Mouse (Mus musculus): ENCODE measurements at regions not wholly inside any gene's neighbourhood (a gene's known extent, or its start where the extent isn't known, plus 50 kb on each side); places are given as distances from the start of the nearest gene placed in this dataset.

DNA sequence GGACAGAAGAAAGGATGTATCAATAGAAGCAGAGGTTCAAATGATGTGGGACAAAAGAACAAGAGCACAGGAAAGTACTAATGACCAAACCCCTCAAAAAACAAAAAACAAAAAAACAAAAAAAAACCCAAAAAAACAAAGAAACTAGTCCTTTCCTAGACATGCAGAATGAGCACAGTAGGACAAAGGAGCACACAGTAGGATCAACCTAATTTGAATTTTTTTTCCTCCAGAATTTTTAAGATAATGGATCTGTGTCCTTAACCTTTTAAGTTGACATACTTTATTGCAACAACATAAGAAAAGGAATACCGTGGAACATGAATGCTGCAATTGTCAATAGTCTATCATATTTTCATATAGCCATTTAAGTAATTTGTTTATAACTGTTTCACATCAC is 370.2 kb upstream of the Dach1 start:
- in situ Hi-C loops (cut with MboI, MseI), result no loop called here

GRCm38 (mm10) chr14:98538267-98538666 is 368.7 kb upstream of the Dach1 start:
- in situ Hi-C loops (cut with MboI, MseI), result no loop called here

DNA sequence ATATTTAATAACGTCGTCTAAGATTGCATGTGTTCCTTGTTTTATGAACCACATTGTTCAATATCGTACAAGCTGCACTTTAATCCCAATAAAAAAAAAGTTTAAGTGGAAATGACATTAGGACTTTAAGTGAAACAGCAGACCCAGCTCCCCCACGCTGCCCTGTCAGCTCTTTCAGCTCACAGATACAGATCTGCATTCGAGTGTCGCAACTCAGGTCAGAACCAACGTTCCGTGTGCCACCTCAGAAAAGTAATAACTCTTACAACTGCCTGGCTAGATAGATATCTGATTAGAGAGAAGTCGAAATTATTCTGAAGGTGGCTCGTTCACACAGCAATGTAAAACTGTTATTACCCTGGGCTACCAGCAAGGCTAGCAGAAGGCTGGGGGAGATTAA is 364.0 kb upstream of the Dach1 start:
- in situ Hi-C loops (cut with MboI, MseI), result no loop called here

DNA sequence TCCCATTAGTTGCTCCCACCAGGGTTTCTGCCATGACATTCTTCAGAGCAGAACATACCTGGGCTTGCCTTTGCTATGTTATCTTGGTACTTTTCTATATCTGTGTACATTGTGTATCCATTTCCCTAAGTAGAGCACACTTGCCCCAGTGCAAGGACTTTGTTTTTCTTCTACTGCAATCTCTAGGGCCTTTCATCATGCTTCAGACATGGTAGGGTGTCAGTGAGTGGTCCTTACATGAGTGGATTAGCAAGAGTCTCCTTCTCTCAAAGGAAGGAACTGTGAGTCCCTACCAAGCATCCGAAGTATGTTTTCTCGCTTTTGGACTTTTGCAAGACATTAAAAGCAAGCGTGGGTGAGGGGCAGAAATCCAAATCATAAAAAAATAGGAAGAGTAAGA is 351.4 kb upstream of the Dach1 start:
- in situ Hi-C loops (cut with MboI, MseI), result no loop called here

DNA sequence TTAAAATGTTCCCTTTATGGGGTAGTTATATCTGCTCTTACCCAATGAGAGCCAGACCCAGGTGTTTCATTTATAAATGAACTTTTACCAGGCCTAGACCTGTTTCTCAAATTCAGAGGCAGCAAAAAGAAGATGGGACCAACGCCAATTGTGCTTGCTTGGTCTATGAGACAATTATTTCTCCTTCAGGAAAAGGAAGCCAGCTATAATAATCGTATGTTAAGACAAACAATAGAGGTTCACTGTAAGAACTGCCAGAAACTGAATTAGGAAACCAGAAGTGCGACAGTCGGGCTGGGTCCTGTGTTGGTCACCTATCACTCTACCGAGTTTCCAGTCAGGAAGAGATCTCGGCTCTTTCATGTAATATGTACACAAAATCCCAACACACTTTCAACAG is 335.8 kb upstream of the Dach1 start:
- in situ Hi-C loops (cut with MboI, MseI), result no loop called here

DNA sequence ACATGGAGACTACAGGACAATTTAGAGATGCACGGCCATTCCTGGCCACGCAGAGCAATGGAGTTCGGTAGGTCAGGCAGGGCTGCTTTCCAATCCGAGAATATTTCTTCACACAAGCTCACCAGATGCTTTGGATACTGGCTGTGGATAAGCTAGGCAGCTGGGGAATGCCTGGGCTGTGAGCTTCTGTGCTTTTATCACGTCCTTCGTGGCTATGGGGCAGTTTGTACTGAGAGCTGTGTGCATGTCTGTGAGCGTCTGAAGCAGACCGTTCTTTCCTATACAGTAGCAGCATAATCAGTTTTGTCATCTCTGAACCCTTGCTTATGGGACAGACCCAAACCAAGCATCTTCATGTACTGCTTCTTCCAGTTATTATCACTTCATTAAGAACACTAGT is 307.9 kb upstream of the Dach1 start:
- in situ Hi-C loops (cut with MboI, MseI), result no loop called here

- in situ Hi-C loops (cut with MboI, MseI), result no loop called here
Measured at GRCm38 (mm10) chr14:98471803-98472509, 302.4 kb upstream of the Dach1 start.

GRCm38 (mm10) chr14:98454461-98454860 is 284.9 kb upstream of the Dach1 start:
- in situ Hi-C loops (cut with MboI, MseI), result no loop called here

DNA sequence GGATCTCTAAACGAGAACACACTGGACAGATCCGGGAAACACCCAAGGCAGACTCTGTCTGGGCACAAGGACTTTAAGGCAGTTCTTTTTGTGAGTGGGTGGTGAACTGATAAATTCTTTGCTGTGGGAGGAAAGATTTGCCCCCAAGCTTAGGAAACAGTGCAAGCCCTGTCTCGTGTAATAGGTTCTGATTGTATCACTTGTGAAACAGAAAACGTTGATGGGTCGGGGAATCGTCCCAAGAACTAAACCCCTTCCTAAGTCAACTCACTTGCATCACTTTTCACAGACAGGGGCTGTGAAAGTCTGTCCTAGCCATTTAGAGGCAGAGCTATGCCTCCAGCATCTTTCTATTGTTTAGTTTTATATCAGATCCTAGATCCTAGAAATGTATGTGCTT is 282.6 kb upstream of the Dach1 start:
- in situ Hi-C loops (cut with MboI, MseI), result no loop called here

- in situ Hi-C loops (cut with MboI, MseI), result no loop called here
Measured at GRCm38 (mm10) chr14:98449568-98449967, 280.0 kb upstream of the Dach1 start.

DNA sequence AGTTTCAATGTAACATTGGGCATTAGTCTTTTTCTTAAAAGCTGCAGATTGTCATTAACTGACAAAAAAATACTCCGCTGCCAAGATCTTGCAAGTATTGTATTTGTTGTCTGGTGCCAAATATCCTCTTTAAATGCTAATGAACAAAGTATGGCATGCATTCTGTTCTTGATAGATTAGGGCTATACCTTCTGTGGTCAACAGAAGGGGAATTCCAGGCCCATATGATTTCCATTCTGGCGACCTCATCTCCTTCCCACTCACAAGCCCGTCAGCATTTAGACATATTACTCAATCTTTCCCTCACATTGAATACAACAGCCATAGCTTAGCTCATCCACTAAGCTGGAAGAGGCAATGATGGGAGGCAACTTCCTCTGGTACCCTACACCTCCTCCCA is 272.8 kb upstream of the Dach1 start:
- in situ Hi-C loops (cut with MboI, MseI), result no loop called here

GRCm38 (mm10) chr14:98441954-98442353 is 272.4 kb upstream of the Dach1 start:
- in situ Hi-C loops (cut with MboI, MseI), result no loop called here

GRCm38 (mm10) chr14:98431959-98432358 is 262.4 kb upstream of the Dach1 start:
- in situ Hi-C loops (cut with MboI, MseI), result no loop called here

- in situ Hi-C loops (cut with MboI, MseI), result no loop called here
Measured at GRCm38 (mm10) chr14:98417719-98418118, 248.2 kb upstream of the Dach1 start.

DNA sequence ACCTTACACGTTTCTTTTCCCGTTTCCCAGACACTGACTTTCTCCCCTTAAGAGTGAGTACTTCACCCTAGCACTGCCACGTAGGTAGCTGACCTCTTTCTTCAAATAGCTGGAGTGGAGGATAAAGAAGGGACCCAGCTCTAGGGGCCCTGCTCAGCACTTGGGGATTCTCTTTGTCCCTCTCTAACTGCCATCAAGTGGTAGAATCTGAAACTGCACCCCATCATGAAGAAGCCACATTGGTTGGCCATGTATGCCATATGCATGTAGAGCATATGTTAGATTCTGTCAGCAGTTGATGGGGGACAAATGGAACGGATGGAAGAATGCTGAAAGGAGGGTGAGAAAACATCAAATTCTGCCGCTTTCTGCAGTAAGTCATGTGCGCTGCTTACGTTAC is 244.6 kb upstream of the Dach1 start:
- in situ Hi-C loops (cut with MboI, MseI), result no loop called here

DNA sequence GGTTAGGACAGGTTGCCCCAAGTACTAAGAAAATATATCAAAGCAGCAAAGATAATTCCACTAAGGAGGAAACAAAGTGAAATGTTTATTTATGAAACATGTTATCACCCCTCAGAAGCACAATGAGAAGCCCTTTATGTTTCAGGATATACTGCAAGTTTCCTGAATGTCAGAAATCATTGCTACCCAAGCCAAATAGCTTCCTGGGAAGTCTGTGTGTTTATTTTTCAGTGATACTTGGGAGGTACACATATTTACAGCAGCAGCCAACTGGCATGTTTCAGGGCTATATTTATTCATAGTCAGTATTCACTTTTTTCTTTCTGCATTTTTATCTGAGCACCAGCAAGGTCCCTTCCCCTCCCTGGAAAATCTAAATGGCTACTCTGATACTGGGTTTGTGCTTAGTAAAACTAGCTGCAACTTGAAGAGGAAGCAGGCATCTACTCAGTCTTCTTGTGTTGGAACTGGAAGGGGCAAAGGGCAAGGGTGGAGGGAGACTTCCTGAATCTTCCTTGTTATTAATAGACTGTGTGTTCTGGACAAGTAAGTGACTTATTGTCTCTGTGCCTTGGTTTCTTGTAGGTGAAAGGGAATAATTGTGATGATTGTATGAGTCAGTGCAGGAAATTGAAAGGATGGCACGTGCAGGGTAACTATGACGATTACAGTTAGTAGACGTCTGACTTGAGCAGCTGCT is 236.5 kb upstream of the Dach1 start:
- in situ Hi-C loops (cut with MboI, MseI), result no loop called here

DNA sequence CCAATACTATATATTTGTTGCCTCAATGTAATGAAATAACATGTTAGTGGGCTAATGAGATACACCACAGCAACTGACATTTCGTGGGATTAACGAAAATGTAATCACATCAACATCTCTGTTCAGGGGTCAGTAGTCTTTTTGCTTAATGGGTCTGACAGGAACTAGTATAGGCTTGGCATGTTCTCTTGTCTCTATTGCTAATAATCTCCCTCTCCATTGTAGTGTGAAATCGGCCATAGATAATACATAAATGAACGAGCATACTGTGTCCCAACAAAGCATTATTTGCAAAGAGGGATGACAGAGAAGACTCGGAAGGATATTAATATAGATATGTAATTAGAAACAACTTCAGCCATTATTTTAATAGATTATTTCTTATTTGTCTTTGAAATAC is 234.5 kb upstream of the Dach1 start:
- in situ Hi-C loops (cut with MboI, MseI), result no loop called here

DNA sequence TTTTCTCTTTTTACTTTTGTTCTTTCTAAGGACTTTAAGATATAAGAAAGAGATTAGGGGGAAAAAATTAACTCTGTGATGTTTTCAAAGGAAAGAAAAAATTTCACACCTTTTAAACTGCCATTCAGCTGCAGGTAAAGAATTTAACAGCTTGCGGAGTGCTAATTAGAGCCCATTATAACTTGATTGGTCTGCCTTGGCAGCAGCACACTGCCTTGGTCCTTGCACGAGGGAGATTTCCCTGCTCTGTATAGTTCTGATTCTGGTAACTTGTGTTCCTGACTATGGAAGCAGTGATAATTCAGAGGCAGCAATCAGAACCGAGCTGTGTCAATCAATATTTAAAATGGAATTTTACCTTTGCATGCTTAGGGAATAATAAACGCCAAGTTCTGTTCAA is 218.3 kb upstream of the Dach1 start:
- in situ Hi-C loops (cut with MboI, MseI), result no loop called here

Measured in T-helper 17 cell (primary cell).